Mouse (Mus musculus): ENCODE data around the gene Hivep3.
A peak's percentile ranks its signal among the peaks of the same experiment; 100 is the strongest.

Gene Hivep3

DNA sequence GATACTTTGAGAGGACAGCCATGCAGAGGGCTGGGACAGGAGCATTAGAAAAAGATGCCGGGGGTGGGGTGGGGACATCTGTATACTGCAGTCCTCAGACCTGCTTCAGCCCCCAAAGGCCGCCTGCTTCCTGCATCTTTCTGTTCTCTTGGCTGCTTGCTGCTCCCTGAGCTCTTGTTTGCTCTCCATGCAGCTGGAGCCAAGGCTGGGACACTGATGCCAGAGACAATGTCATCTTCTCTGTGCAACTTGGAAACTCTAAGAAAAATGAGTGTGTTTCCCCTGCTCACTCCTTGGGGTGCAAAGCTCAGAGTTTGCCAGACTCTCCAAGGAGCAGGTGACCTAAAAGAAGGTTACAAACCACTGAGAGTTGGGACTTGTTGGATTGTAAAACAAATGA, 275.6 kb downstream of the Hivep3 start:
- no peak for DNase-seq (ENCODE audit: low spot score in 2 of 2)

- DNase-seq (ENCODE audit: low spot score in 2 of 2) = no peak
Measured at GRCm38 (mm10) chr4:120011788-120012187, 278.2 kb downstream of the Hivep3 start.

DNA sequence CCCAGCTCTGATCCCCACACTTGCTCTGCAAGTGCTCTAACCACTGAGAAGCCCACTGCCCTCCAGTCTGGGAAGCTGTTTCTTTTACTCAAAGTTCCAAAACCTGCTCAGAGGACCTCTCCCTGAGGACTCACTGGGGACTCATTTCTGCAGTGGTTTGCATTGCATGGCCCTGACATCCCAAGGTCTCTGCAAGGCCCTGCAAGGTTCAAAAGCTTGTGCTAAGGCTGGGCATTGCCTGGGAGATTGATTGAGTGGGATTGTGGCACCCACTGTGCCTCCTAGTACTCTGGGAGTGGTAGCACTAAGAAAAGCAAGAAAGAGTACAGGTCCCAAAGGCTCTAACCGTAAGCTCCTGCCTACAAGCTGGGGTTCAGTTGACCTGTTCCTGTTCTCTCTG, 279.3 kb downstream of the Hivep3 start:
- no peak for DNase-seq (ENCODE audit: low spot score in 2 of 2)

DNA sequence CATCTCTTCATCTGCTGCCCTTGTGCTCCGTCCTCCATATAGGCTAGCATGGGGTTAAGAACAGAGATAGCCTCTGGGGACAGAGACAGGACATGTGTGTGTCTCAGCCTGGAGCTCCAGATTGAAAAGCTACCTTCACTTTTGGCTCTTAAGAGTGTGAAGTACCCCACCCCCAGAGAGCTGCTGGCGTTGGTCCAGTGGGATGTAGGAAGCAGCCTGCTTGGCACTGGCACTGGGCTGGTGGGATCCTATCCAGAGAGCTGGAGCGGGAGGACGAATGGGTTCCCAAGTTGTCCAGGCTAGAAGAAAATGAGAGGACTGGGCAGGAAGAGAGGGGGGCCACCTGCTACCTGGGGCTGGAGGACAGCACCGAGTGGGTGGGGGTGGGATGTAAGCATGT, 284.8 kb downstream of the Hivep3 start:
- peak; percentile 45 to 48 for DNase-seq (ENCODE audit: low spot score in 2 of 2)

DNA sequence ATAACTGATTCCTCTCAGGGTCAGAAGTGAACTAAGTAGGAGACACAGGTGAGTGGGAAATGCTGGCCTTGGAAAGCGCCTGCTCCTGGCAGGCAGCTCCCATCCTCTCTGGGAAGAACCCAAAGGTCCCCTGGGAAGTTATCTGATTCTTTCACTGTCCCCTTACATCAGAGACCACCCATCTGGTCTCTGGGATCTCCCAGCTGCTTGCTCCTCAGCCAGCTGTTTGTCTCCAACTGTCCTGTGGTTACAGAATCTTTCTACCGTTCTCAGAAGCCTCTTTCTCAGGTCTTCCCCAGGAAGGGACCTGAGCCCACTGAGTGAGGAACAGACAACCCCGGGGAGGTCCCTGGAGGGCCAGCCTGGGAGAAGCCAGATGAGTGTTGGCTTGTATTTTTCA, 288.8 kb downstream of the Hivep3 start:
- DNase-seq (ENCODE audit: low spot score in 2 of 2) = no peak

GRCm38 (mm10) chr4:120023221-120023840, 289.7 kb downstream of the Hivep3 start:
- no peak for DNase-seq (ENCODE audit: low spot score in 2 of 2)

DNA sequence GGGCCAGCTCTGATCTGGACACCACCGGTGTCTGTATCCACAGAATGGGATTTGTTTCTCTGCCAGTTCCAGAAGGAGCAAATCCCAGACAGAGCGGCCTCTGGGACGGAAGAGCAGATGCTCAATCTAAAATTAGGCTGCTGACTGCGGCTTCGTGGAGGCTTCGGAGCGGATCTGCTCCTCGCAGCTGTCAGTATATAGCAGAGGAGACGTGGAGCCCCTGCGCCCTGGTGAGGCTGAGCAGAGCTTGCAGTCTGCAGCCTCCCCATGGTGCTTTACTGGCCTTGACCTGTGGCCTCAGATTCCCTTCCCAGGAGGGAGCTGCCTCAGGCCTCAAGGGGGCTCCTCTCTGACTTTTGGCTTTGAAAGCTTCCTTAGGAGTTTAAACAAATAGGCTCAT, 290.5 kb downstream of the Hivep3 start:
- peak; percentile 69 to 72 for DNase-seq (ENCODE audit: low spot score in 2 of 2)

DNA sequence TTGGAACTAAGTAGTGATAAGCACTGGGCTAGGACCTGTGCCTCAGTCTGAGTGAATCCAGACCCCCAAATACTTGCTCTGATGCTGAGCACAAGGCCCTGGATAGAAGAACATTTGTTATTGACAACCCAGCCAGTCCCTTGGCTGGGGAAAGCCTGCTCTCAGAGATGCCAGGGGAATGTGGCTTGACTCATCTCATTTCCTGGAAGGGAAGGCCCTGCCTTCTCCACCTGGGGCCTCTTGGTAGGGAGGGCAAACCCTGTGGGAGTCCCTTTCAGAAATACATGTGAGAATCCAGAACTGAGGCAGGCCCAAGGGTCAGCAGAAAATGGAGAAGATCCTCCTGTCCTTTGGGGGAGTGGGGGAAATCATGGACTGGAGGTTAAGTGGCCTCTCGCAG, 294.1 kb downstream of the Hivep3 start:
- DNase-seq (ENCODE audit: low spot score in 2 of 2) = no peak

- no peak for DNase-seq (ENCODE audit: low spot score in 2 of 2)
Measured at GRCm38 (mm10) chr4:120029937-120030336, 296.4 kb downstream of the Hivep3 start.

GRCm38 (mm10) chr4:120032320-120032983, 298.9 kb downstream of the Hivep3 start:
- peak; percentile 59 to 63 for DNase-seq (ENCODE audit: low spot score in 2 of 2)

GRCm38 (mm10) chr4:120032984-120033355, 299.4 kb downstream of the Hivep3 start:
- DNase-seq (ENCODE audit: low spot score in 2 of 2) = no peak

GRCm38 (mm10) chr4:120036294-120036693, 302.7 kb downstream of the Hivep3 start:
- DNase-seq (ENCODE audit: low spot score in 2 of 2) = no peak

GRCm38 (mm10) chr4:120037007-120037406, 303.4 kb downstream of the Hivep3 start:
- DNase-seq (ENCODE audit: low spot score in 2 of 2) = no peak

DNA sequence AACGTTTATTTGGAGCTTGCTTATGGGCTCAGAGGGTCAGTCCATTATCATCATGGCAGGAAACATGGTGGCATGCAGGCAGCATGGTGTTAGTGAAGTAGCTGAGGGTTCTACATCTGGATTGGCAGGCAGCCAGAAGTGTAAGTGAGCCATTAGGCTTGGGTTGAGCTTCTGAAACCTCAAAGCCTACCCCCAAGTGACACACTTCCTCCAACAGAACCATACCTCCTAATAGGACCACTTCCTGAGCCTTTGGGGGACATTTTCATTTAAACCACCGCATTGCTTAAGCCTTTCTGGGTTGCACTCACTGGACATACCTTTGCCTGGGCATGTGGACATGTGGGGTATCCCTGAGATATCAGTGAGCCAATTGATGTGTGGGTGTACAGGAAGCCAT, 307.9 kb downstream of the Hivep3 start:
- DNase-seq (ENCODE audit: low spot score in 2 of 2) = no peak

GRCm38 (mm10) chr4:120042480-120042879, 308.9 kb downstream of the Hivep3 start:
- no peak for DNase-seq (ENCODE audit: low spot score in 2 of 2)

DNA sequence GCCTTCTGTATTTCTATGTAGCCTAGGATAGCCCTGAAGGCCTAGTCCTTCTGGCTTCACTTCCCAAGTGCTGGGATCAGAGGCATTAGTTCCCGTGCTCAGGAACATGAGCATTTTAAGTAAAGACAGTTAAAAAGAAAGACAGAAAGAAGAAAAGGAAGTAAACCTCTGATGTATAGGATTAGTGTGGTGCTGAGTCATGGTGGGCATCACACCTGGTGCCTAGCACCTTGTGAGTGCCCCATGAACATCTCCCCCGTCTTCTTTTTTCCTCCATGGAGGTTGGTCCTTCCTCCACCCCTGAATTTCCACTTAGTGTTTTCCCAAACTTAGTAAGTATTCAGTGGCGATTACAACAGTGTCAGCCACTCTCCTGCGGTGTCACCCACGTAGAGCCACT, 311.0 kb downstream of the Hivep3 start:
- no peak for DNase-seq (ENCODE audit: low spot score in 2 of 2)

- DNase-seq (ENCODE audit: low spot score in 2 of 2) = peak; percentile 59 to 76
Measured at GRCm38 (mm10) chr4:120045131-120045537, 311.6 kb downstream of the Hivep3 start.

DNA sequence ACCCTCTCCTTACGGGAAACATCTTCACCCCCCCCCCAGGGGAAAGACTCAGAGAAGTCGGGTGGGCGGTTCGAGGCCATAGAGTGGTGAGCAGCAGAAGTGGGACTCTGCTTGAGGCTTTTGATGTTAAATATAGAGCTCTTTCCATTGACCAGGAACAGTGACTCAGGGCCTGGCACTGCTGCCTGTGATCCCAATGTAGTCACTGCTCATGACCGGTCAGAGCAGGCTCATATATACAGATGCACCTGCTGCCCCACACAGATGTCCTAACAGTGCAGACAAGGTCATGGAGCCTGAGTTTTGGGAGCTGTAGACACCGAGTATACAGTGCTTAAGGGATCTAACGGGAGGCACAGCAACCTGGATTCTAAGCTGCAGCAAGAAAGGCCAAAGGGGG, 312.3 kb downstream of the Hivep3 start:
- DNase-seq (ENCODE audit: low spot score in 2 of 2) = no peak

DNA sequence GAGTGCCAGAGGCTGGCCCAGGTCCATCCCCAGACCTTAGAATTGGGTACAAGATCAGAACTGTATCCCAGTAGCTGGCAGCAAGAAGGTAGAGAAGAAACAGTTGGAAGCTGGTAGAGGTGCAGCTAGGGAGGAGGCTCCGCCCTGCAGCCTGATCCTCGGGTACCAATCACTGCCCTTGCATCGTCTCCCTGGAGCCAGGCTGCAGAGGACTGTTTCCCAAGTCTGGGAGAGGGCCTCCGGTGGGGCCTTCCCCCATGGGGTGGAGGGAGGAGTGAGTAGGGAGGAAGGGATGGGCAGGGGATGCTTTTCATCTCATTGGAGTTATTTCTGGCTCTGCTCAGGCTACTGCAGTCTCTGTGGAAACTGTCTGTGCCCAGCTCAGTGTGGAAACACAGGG, 313.5 kb downstream of the Hivep3 start:
- peak in 1 of 2 experiments; percentile 34 for DNase-seq (ENCODE audit: low spot score in 2 of 2)

- no peak for DNase-seq (ENCODE audit: low spot score in 2 of 2)
Measured at GRCm38 (mm10) chr4:120048274-120048673, 314.7 kb downstream of the Hivep3 start.

- no peak for DNase-seq (ENCODE audit: low spot score in 2 of 2)
Measured at GRCm38 (mm10) chr4:120049857-120050256, 316.3 kb downstream of the Hivep3 start.

GRCm38 (mm10) chr4:120052481-120052880, 318.9 kb downstream of the Hivep3 start:
- DNase-seq (ENCODE audit: low spot score in 2 of 2) = no peak

Measured in frontal cortex, postnatal 10 days (tissue).